Mouse (Mus musculus): ENCODE results near the gene D8Ertd738e.

- TF ChIP-seq POLR2A (IDR thresholded peaks at IDR 0.05; ENCODE audit: insufficient read depth, low read depth, low read length) (peak; percentile 43; the same call in 1 of the 2 replicates), CTCF (IDR thresholded peaks at IDR 0.05; ENCODE audit: insufficient read depth, low read depth, low read length) (no peak)
Measured at GRCm38 (mm10) chr8:84236998-84237473, 12.5 kb downstream of the D8Ertd738e start, which contains the start of gene Zswim4.
